Mouse (Mus musculus) thymus, adult 18-20 months (tissue): ENCODE measurements around the gene Slc25a39.
"Not testable (repeated sequence)": the region's sequence is repeated elsewhere in the genome, so short reads cannot be mapped to it uniquely, and the experiment has no call there.

Source experiments
- DNase-seq, 2 experiments: peaks; one replicate each; pipeline ENCODE4 v3.0.0; 2022; ENCODE audit warnings: mixed read lengths in 2 of 2

Slc25a39 gene

GRCm38 (mm10) chr11:102368347-102368746 lies 39.4 kb downstream of the Slc25a39 start:
- DNase-seq = no peak

- no peak for DNase-seq
Measured at GRCm38 (mm10) chr11:102367504-102368280, 40.1 kb downstream of the Slc25a39 start.

GRCm38 (mm10) chr11:102366103-102366502 lies 41.6 kb downstream of the Slc25a39 start, which contains the start of gene Slc4a1:
Gene Slc4a1 (minus strand): TSS chr11:102366203.
- DNase-seq = not testable (repeated sequence)

- DNase-seq = no peak
Measured at GRCm38 (mm10) chr11:102365699-102366098, 42.0 kb downstream of the Slc25a39 start.

- no peak for DNase-seq
Measured at GRCm38 (mm10) chr11:102364570-102365371, 43.0 kb downstream of the Slc25a39 start.

- DNase-seq = no peak
Measured at GRCm38 (mm10) chr11:102363623-102364022, 44.1 kb downstream of the Slc25a39 start.

- no peak for DNase-seq
Measured at GRCm38 (mm10) chr11:102361776-102362495, 45.8 kb downstream of the Slc25a39 start.

- no peak for DNase-seq
Measured at GRCm38 (mm10) chr11:102358365-102358764, 49.4 kb downstream of the Slc25a39 start.

- no peak for DNase-seq
Measured at GRCm38 (mm10) chr11:102356636-102357350, 51.0 kb downstream of the Slc25a39 start.

- no peak for DNase-seq
Measured at GRCm38 (mm10) chr11:102356190-102356589, 51.6 kb downstream of the Slc25a39 start.

- DNase-seq = no peak
Measured at GRCm38 (mm10) chr11:102355501-102355900, 52.2 kb downstream of the Slc25a39 start.

- DNase-seq = no peak
Measured at GRCm38 (mm10) chr11:102353021-102353431, 54.7 kb downstream of the Slc25a39 start.
